ENCODE assay signal across 9 mouse cellular contexts in genomic region chr5:144727119-144727518, GRCm38 (mm10). TPM values are rescaled to one million over a fixed set of nuclear protein-coding genes. Genes with fewer than 3 reads are reported as not detected.
DNase-seq lines count a peak whose midpoint lies in the region; ATAC-seq and TF ChIP-seq lines count a peak whose summit lies in the region.
"Had no signal": no experiment of that assay in that cellular context is flagged by ENCODE, and none has a peak within 500 bp of the region (broad histone marks: within the 10 kb centered on the region; RNA-seq: fewer than 3 reads in every experiment).

No protein-coding gene starts in this region.

- TF ChIP-seq CTCF in heart, adult 2 months (IDR thresholded peaks at IDR 0.05): peak; percentile 88
- peak; percentile 63 for TF ChIP-seq CTCF in bone marrow, adult 2 months (IDR thresholded peaks at IDR 0.05; ENCODE audit: control insufficient read depth, insufficient read depth, low read length)
- TF ChIP-seq CTCF in hindbrain, postnatal 0 days (IDR thresholded peaks at IDR 0.05; ENCODE audit: low read depth): peak; percentile 97

- no peaks in the 10 kb centered on the region for H3K9me3 ChIP-seq in forebrain, embryonic 10.5 days
- H3K9me3 ChIP-seq in hindbrain, postnatal 0 days (ENCODE audit: low read length): no peaks in the 10 kb centered on the region
- H3K9me3 ChIP-seq in limb, embryonic 11.5 days (ENCODE audit: control insufficient read depth, low read length): no peaks in the 10 kb centered on the region

- H3K4me1 ChIP-seq in heart, adult 2 months (ENCODE audit: control insufficient read depth, insufficient read depth, low read length): no peaks in the 10 kb centered on the region; the same call in 1 of the 2 replicates
- no peaks in the 10 kb centered on the region for H3K4me1 ChIP-seq in bone marrow, adult 2 months (ENCODE audit: control insufficient read depth, insufficient read depth, low read length)
- H3K4me1 ChIP-seq in forebrain, embryonic 10.5 days: peaks cover 36% of the 10 kb centered on the region
- H3K4me1 ChIP-seq in hindbrain, postnatal 0 days (ENCODE audit: insufficient read depth, low read length): no peaks in the 10 kb centered on the region
- H3K4me1 ChIP-seq in limb, embryonic 11.5 days (ENCODE audit: control insufficient read depth, insufficient read depth, low read length): no peaks in the 10 kb centered on the region

- no peak overlapping the region for H3K27ac ChIP-seq in heart, adult 2 months
- H3K27ac ChIP-seq in bone marrow, adult 2 months (ENCODE audit: control insufficient read depth, insufficient read depth, low read depth, low read length, poor library complexity): no peak overlapping the region
- no peak overlapping the region for H3K27ac ChIP-seq in forebrain, embryonic 10.5 days
- H3K27ac ChIP-seq in hindbrain, postnatal 0 days: no peak overlapping the region
- no peak overlapping the region for H3K27ac ChIP-seq in limb, embryonic 11.5 days (replicated peaks; ENCODE audit: low read depth, low read length)
- H3K27ac ChIP-seq: macrophage had no signal

- peak; percentile 68; the same call in 1 of the 2 replicates for ATAC-seq in hindbrain, postnatal 0 days
- no peak for ATAC-seq in limb, embryonic 11.5 days (ENCODE audit: insufficient number of reproducible peaks, low FRiP score, low TSS enrichment, low read depth)

- no peaks in the 10 kb centered on the region for H3K27me3 ChIP-seq in heart, adult 2 months (ENCODE audit: control insufficient read depth, insufficient read depth, low read length)
- H3K27me3 ChIP-seq in forebrain, embryonic 10.5 days (ENCODE audit: poor library complexity, severe bottlenecking): peaks cover 51% of the 10 kb centered on the region
- H3K27me3 ChIP-seq in hindbrain, postnatal 0 days (ENCODE audit: insufficient read depth, low read length): no peaks in the 10 kb centered on the region
- H3K27me3 ChIP-seq in limb, embryonic 11.5 days (ENCODE audit: control insufficient read depth, insufficient read depth, low read length): no peaks in the 10 kb centered on the region

- no peaks in the 10 kb centered on the region for H3K36me3 ChIP-seq in heart, adult 2 months (ENCODE audit: control insufficient read depth, insufficient read depth, low read length)
- H3K36me3 ChIP-seq in forebrain, embryonic 10.5 days (replicated peaks): no peaks in the 10 kb centered on the region
- H3K36me3 ChIP-seq in hindbrain, postnatal 0 days (ENCODE audit: insufficient read depth, low read length): no peaks in the 10 kb centered on the region
- H3K36me3 ChIP-seq in limb, embryonic 11.5 days (ENCODE audit: control insufficient read depth, insufficient read depth, low read length): no peaks in the 10 kb centered on the region

- WGBS in heart, adult 2 months: 7% methylated on average over 9 of the region's 9 CpGs
- 8% methylated on average over 9 of the region's 9 CpGs for WGBS in bone marrow, adult 2 months
- 5% methylated on average over 9 of the region's 9 CpGs for WGBS in forebrain, embryonic 10.5 days
- WGBS in hindbrain, postnatal 0 days: 6% methylated on average over 9 of the region's 9 CpGs
- WGBS in limb, embryonic 11.5 days: 10% methylated on average over 9 of the region's 9 CpGs

- H3K79me2 ChIP-seq in heart, adult 2 months (replicated peaks; ENCODE audit: control insufficient read depth, insufficient read depth, low read length): no peaks in the 10 kb centered on the region

- H3K4me3 ChIP-seq in heart, adult 2 months: no peak overlapping the region
- no peak overlapping the region for H3K4me3 ChIP-seq in bone marrow, adult 2 months (replicated peaks; ENCODE audit: control insufficient read depth, low read depth, low read length)
- no peak overlapping the region for H3K4me3 ChIP-seq in forebrain, embryonic 10.5 days
- no peak overlapping the region for H3K4me3 ChIP-seq in hindbrain, postnatal 0 days (ENCODE audit: low read length)
- H3K4me3 ChIP-seq in limb, embryonic 11.5 days (ENCODE audit: low read depth, low read length): no peak overlapping the region

- no peak overlapping the region for H3K4me2 ChIP-seq in hindbrain, postnatal 0 days (ENCODE audit: low read depth, low read length)
- no peak overlapping the region for H3K4me2 ChIP-seq in limb, embryonic 11.5 days (ENCODE audit: low read depth, severe bottlenecking)

- TF ChIP-seq EP300 in heart, adult 2 months (IDR thresholded peaks at IDR 0.05; ENCODE audit: insufficient read depth, low read depth, low read length): no peak

- intact Hi-C loops in heart, adult 2 months (cut with DNase I): loop anchor here (2.0 kb wide), 1 partner anchor 338 kb away; no protein-coding TSS in a partner anchor

- H3K9ac ChIP-seq in heart, adult 2 months (ENCODE audit: low read depth, low read length): no peak overlapping the region
- H3K9ac ChIP-seq in hindbrain, postnatal 0 days (replicated peaks; ENCODE audit: low read length): no peak overlapping the region
- H3K9ac ChIP-seq in limb, embryonic 11.5 days (ENCODE audit: low read length): no peak overlapping the region

- TF ChIP-seq POLR2A in heart, adult 2 months (IDR thresholded peaks at IDR 0.05; ENCODE audit: insufficient read depth, low read depth, low read length): no peak
- no peak for TF ChIP-seq POLR2A in bone marrow, adult 2 months (IDR thresholded peaks at IDR 0.05; ENCODE audit: borderline replicate concordance, control insufficient read depth, low read depth, low read length)

- peak; percentile 31 to 68 for DNase-seq in heart, adult 2 months
- no peak for DNase-seq in heart, adult 11 months
- peak; percentile 82 for DNase-seq in forebrain, embryonic 10.5 days (ENCODE audit: extremely low spot score, low spot score)
- DNase-seq in hindbrain, postnatal 0 days (ENCODE audit: low spot score): peak; percentile 86
- peak; percentile 84 for DNase-seq in limb, embryonic 11.5 days (ENCODE audit: low spot score)
- peak; percentile 76 for DNase-seq in neural tube, embryonic 10.5 days (ENCODE audit: extremely low spot score, low spot score)
- peak; percentile 94 for DNase-seq in testis, postnatal 10 days (ENCODE audit: low spot score)

RNA-seq across cellular contexts. Expression of gene Tmem130, which starts 34.5 kb away (rescaled TPM):
- total RNA-seq in heart, adult 2 months (2021): under 1 TPM; 0.21 to 0.27 TPM
- 0.29 and 0.35 TPM in 2 replicates for polyA plus RNA-seq in heart, adult 2 months (2012; rRNA removed)
- polyA plus RNA-seq in bone marrow, adult 2 months (2011; ENCODE audit: insufficient read depth, insufficient read length, low replicate concordance, missing spikeins): not detected in 2 replicates
- 1.4 and 2.0 TPM in 2 replicates for polyA plus RNA-seq in forebrain, embryonic 10.5 days (2016; fragmentation: Nextera tagmentation; extraction: Ambion mirVana)
- total RNA-seq in hindbrain, postnatal 0 days (2014; rRNA removed): 310 and 321 TPM in 2 replicates
- 412 and 459 TPM in 2 replicates for polyA plus RNA-seq in hindbrain, postnatal 0 days (2015; fragmentation: Nextera tagmentation; extraction: Ambion mirVana)
- 0.20 and 0.37 TPM in 2 replicates for polyA plus RNA-seq in limb, embryonic 11.5 days (2014; fragmentation: Nextera tagmentation; extraction: Ambion mirVana)
- polyA plus RNA-seq: macrophage had no signal

RNA-seq across cellular contexts. Expression of gene Trrap, which starts 40.4 kb away (rescaled TPM):
- total RNA-seq in heart, adult 2 months (2021): 10 to 100 TPM; 35.3 to 38.3 TPM
- 52.4 and 59.2 TPM in 2 replicates for polyA plus RNA-seq in heart, adult 2 months (2012; rRNA removed)
- polyA plus RNA-seq in bone marrow, adult 2 months (2011; ENCODE audit: insufficient read depth, insufficient read length, low replicate concordance, missing spikeins): 18.4 and 39.9 TPM in 2 replicates
- polyA plus RNA-seq in forebrain, embryonic 10.5 days (2016; fragmentation: Nextera tagmentation; extraction: Ambion mirVana): 73.2 and 76.2 TPM in 2 replicates
- total RNA-seq in hindbrain, postnatal 0 days (2014; rRNA removed): 149 and 156 TPM in 2 replicates
- 58.4 and 61.2 TPM in 2 replicates for polyA plus RNA-seq in hindbrain, postnatal 0 days (2015; fragmentation: Nextera tagmentation; extraction: Ambion mirVana)
- polyA plus RNA-seq in limb, embryonic 11.5 days (2014; fragmentation: Nextera tagmentation; extraction: Ambion mirVana): 105 and 113 TPM in 2 replicates

Comparison
In these comparisons a context has a peak if more than half of its experiments do, and no peak if none do; other contexts are left out.
1. RNA of gene Tmem130, which starts 34.5 kb away (polyA plus RNA-seq): 412 to 459 TPM in hindbrain, postnatal 0 days; 1.4 to 2.0 TPM in forebrain, embryonic 10.5 days, 0.29 to 0.35 TPM in heart, adult 2 months, 0.20 to 0.37 TPM in limb, embryonic 11.5 days and not detected in bone marrow, adult 2 months; every median in the first group is over 100 times any median in the second.
2. Peak in every context shown above with its lines, with median percentiles within 50 percentile points of each other: CTCF ChIP-seq.